Mouse (Mus musculus): ENCODE data around the gene 1700001K19Rik.

1700001K19Rik gene

GRCm38 (mm10) chr12:110636293-110636692, 46.1 kb downstream of the 1700001K19Rik start:
- in situ Hi-C loops (cut with MboI; ENCODE audit: low pct_unique_long_range_greater_than_20kb in 1 of 2, low sequenced_read_pairs in 2 of 2, unreplicated experiment in 1 of 2), result no loop called here

GRCm38 (mm10) chr12:110630056-110630455, 52.4 kb downstream of the 1700001K19Rik start:
- in situ Hi-C loops (cut with MboI; ENCODE audit: low pct_unique_long_range_greater_than_20kb in 1 of 2, low sequenced_read_pairs in 2 of 2, unreplicated experiment in 1 of 2), result no loop called here

Measured in mouse embryonic stem cell (cell line).